Mouse (Mus musculus): Measurements from ENCODE around the gene Trim80.
"Not testable (repeated sequence)": the region's sequence is repeated elsewhere in the genome, so short reads cannot be mapped to it uniquely, and the experiment has no call there.

The Trim80 gene

GRCm38 (mm10) chr11:115492387-115492786, 52.0 kb downstream of the Trim80 start:
- no peak for DNase-seq (ENCODE audit: low spot score)

- DNase-seq (ENCODE audit: low spot score): not testable (repeated sequence)
Measured at GRCm38 (mm10) chr11:115496559-115496958, 56.2 kb downstream of the Trim80 start.

All from ovary, postnatal 36 days (tissue).